Mouse (Mus musculus) lung, embryonic 16.5 days (tissue): ENCODE measurements at regions not wholly inside any gene's neighbourhood (a gene's known extent, or its start where the extent isn't known, plus 50 kb on each side); places are given as distances from the start of the nearest gene placed in this dataset.

Source experiments
- ATAC-seq: fragments of 200-750 bp; cut with Nextera tagmentation; 2 replicates; pipeline ENCODE4 v1.8.0; 2017; ENCODE audit warnings: low read depth, mild to moderate bottlenecking, moderate library complexity
- H3K27ac ChIP-seq: fragments of 300-500 bp; sonication (generic); 2 replicates; pipeline ENCODE4 v1.5.1; 2014; ENCODE audit warnings: mild to moderate bottlenecking, control low read depth, low read length
- H3K27me3 ChIP-seq: fragments of 300-500 bp; sonication (generic); 2 replicates; pipeline ENCODE4 v1.6.1; 2014; ENCODE audit warnings: low read depth, low read length, mixed read lengths; ENCODE audit not compliant: control insufficient read depth, insufficient read depth
- H3K36me3 ChIP-seq: fragments of 300-500 bp; sonication (generic); 2 replicates; pipeline ENCODE4 v1.6.1; 2014; ENCODE audit warnings: low read length; ENCODE audit not compliant: control insufficient read depth, insufficient read depth
- H3K4me1 ChIP-seq: fragments of 300-500 bp; sonication (generic); replicated peaks from 2 replicates; pipeline ENCODE4 v1.6.1; 2014; ENCODE audit warnings: low read length, mixed read lengths; ENCODE audit not compliant: control insufficient read depth, insufficient read depth
- H3K4me2 ChIP-seq: fragments of 300-500 bp; sonication (generic); 2 replicates; pipeline ENCODE4 v1.6.1; 2014; ENCODE audit warnings: low read depth, low read length, control low read depth
- H3K4me3 ChIP-seq: fragments of 300-500 bp; sonication (generic); 2 replicates; pipeline ENCODE4 v1.5.1; 2014; ENCODE audit warnings: mild to moderate bottlenecking, low read length, control low read depth
- H3K9ac ChIP-seq: fragments of 300-500 bp; sonication (generic); 2 replicates; pipeline ENCODE4 v1.6.1; 2014; ENCODE audit warnings: low read length, control low read depth
- H3K9me3 ChIP-seq: fragments of 300-500 bp; sonication (generic); 2 replicates; pipeline ENCODE4 v1.6.1; 2016; ENCODE audit warnings: low read length; ENCODE audit not compliant: control insufficient read depth
- WGBS: fragments of 180-500 bp; shearing (Covaris S2); extraction: QIAGEN DNeasy Blood & Tissue Kit; methylation state at CpG from one replicate; pipeline ENCODE4 v1.1.7; 2014; 5-methylcytosine and 5-hydroxymethylcytosine counted together

- Histone ChIP-seq H3K36me3 (no peaks in the 10 kb centered on the region), H3K4me1 (peaks cover 21% of the 10 kb centered on the region), H3K4me3 (no peak overlapping the region), H3K27me3 (no peaks in the 10 kb centered on the region), H3K9me3 (no peaks in the 10 kb centered on the region), H3K27ac (peak overlapping the region; percentile 88), H3K9ac (peak overlapping the region; percentile 11; the same call in 1 of the 2 replicates), H3K4me2 (peak overlapping the region; percentile 37)
- ATAC-seq = peak; percentile 84
- WGBS = 13% methylated on average over 12 of the region's 12 CpGs
These were observed 105.6 kb downstream of the Rassf10 start for GRCm38 (mm10) chr7:113059211-113059966.

DNA sequence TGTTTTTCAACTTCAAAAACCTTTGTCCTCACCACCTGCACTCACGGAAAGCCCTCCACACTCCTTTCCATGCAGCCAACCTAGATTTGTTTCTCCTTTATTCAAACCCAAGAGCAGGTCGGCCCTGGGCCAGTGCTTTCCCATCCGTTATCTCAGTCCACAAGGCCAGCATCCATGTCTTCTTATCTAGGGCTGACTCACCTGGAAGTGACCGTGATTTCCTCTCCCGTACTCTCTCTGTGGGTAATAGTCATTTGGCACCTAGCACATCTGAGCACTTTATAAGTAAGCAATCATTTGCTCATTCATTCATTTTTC is 106.2 kb downstream of the Rassf10 start:
- Histone ChIP-seq H3K36me3 (no peaks in the 10 kb centered on the region), H3K4me1 (peaks cover 21% of the 10 kb centered on the region), H3K9ac (0 out of 2 replicates have a peak overlapping the region, but pooled peaks have one; percentile 8), H3K9me3 (no peaks in the 10 kb centered on the region), H3K4me2 (0 out of 2 replicates have a peak overlapping the region, but pooled peaks have one; percentile 37), H3K27me3 (no peaks in the 10 kb centered on the region), H3K27ac (peak overlapping the region; percentile 88), H3K4me3 (no peak overlapping the region)
- ATAC-seq = no peak
- WGBS = 34% methylated on average over 5 of the region's 5 CpGs

- no peaks in the 10 kb centered on the region for H3K36me3 ChIP-seq
- ATAC-seq = no peak
- 77% methylated on average over 7 of the region's 7 CpGs for WGBS
These were observed 107.2 kb downstream of the Rassf10 start for GRCm38 (mm10) chr7:113060991-113061390.

GRCm38 (mm10) chr7:113066536-113066935 is 112.8 kb downstream of the Rassf10 start:
- no peaks in the 10 kb centered on the region for H3K4me1 ChIP-seq
- H3K9ac ChIP-seq = no peak overlapping the region
- H3K9me3 ChIP-seq = peaks cover 3% of the 10 kb centered on the region; the same call in 1 of the 2 replicates
- no peak overlapping the region for H3K4me2 ChIP-seq
- H3K27me3 ChIP-seq = no peaks in the 10 kb centered on the region
- H3K36me3 ChIP-seq = no peaks in the 10 kb centered on the region
- no peak overlapping the region for H3K27ac ChIP-seq
- no peak for ATAC-seq
- H3K4me3 ChIP-seq = no peak overlapping the region
- WGBS = 57% methylated on average over 12 of the region's 12 CpGs

More at GRCm38 (mm10) chr7:113060991-113061390, 107.2 kb downstream of the Rassf10 start:
- Histone ChIP-seq H3K27me3 (no peaks in the 10 kb centered on the region), H3K4me2 (no peak overlapping the region), H3K9ac (no peak overlapping the region), H3K9me3 (no peaks in the 10 kb centered on the region), H3K4me1 (peaks cover 19% of the 10 kb centered on the region), H3K27ac (no peak overlapping the region), H3K4me3 (no peak overlapping the region)

- H3K36me3 ChIP-seq = no peaks in the 10 kb centered on the region
- H3K4me2 ChIP-seq = no peak overlapping the region
- no peaks in the 10 kb centered on the region for H3K27me3 ChIP-seq
- H3K4me3 ChIP-seq = no peak overlapping the region
- peaks cover 3% of the 10 kb centered on the region; the same call in 1 of the 2 replicates for H3K9me3 ChIP-seq
- H3K9ac ChIP-seq = no peak overlapping the region
- no peak overlapping the region for H3K27ac ChIP-seq
- ATAC-seq = no peak
- 88% methylated on average over 6 of the region's 6 CpGs for WGBS
- H3K4me1 ChIP-seq = no peaks in the 10 kb centered on the region
These were observed 114.5 kb downstream of the Rassf10 start for GRCm38 (mm10) chr7:113068296-113068695.

DNA sequence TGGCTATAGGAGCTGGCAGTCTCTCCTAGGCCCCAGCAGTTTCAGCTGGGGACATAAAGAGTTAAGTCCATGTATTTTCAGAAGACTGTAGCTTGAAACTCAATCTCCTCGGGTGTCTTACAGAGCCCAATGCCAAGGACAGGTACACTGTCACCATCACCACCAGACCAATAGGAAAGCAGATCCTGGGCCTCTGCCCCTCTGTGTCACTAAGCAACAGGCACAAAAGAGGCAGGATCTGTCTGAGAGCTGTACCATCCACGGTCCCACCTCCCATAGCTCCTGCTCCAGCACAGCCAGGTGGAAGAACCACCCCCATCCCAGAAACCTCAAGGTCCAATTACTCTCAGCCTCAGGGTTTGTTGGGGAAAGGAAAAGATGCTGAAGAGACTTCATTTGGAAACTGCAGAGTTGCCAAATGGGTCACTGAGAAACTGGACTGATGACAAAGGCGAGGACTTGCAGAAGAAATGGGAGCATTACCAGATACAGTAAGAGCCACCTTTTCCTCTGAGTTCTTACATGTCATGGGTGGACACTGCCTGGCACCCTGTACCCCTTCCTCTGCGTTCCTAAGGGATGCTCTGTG is 115.7 kb downstream of the Rassf10 start:
- Histone ChIP-seq H3K9me3 (peaks cover 3% of the 10 kb centered on the region; the same call in 1 of the 2 replicates), H3K27me3 (no peaks in the 10 kb centered on the region), H3K9ac (no peak overlapping the region), H3K4me3 (no peak overlapping the region), H3K27ac (no peak overlapping the region), H3K4me2 (no peak overlapping the region), H3K4me1 (no peaks in the 10 kb centered on the region), H3K36me3 (no peaks in the 10 kb centered on the region)
- no peak for ATAC-seq
- WGBS = 50% methylated on average over 4 of the region's 4 CpGs

DNA sequence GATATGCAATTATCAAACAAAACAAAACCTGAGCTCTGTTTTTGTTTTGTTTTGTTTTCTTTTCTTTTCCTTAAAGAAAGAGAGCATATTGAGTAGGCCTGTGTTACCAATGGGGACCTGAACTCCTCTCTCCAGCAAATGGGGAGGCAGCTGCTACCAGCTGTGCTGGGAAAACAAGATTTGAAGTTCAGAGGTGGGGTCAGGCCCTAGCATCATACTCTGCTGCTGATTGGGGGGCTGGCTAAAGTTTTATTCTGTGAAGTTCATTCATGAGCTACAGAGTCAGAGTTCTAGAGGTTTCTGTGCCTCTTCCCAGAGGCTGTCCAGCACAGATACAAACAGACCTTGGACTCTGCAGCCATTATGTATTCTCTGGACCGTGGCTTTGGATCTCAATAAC is 117.7 kb downstream of the Rassf10 start:
- 56% methylated on average over 1 of the region's 1 CpGs for WGBS
- Histone ChIP-seq H3K4me1 (no peaks in the 10 kb centered on the region), H3K36me3 (no peaks in the 10 kb centered on the region), H3K4me3 (no peak overlapping the region), H3K27me3 (no peaks in the 10 kb centered on the region), H3K4me2 (no peak overlapping the region), H3K9me3 (peaks cover 3% of the 10 kb centered on the region; the same call in 1 of the 2 replicates), H3K27ac (no peak overlapping the region), H3K9ac (no peak overlapping the region)
- no peak for ATAC-seq

DNA sequence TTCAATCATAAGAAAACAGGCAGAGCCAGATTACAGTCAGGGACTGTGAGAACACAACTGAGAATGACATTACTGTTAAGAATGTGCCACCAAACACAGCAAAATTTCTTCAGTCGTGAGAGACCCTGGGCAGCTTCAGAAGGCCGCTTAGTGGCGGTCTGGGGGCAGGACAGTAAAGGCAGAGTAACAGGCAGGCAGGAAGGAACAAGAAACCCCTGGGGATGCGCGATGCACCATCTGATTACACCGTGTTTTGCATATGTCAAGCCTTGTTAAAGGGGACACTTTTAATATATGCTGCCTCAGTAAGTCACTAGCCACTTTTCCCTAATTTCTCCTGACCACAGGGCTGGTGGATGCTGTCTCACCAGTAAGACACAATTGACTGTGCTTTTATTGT is 120.0 kb downstream of the Rassf10 start:
- no peak for ATAC-seq
- 54% methylated on average over 6 of the region's 6 CpGs for WGBS

DNA sequence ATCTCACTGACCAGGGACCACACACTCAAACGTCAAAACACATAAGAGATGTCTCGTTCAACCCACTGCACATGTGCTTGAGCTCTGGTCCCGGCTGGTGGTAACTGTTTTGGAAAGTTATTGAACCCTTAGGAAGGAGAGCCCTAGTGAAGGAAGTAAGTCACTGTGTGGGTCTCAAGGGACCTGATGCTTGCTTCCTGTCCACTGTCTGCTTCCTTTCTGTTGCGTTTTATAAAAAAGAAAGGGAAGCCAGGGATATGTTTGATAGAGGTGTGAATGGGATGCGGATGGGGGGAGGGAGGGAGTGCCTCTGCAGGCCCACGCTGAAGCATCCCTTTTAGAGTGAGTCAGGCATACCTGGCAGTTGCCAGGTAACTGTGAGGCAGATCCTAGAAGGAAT is 121.6 kb downstream of the Rassf10 start:
- H3K4me3 ChIP-seq = no peak overlapping the region
- no peak overlapping the region for H3K4me2 ChIP-seq
- no peaks in the 10 kb centered on the region for H3K27me3 ChIP-seq
- H3K9ac ChIP-seq = no peak overlapping the region
- no peaks in the 10 kb centered on the region for H3K36me3 ChIP-seq
- no peaks in the 10 kb centered on the region for H3K4me1 ChIP-seq
- H3K27ac ChIP-seq = no peak overlapping the region
- WGBS = 38% methylated on average over 6 of the region's 6 CpGs
- no peak for ATAC-seq
- peaks cover 1% of the 10 kb centered on the region; the same call in 1 of the 2 replicates for H3K9me3 ChIP-seq

More for the DNA sequence above, 120.0 kb downstream of the Rassf10 start:
- H3K27me3 ChIP-seq = no peaks in the 10 kb centered on the region
- H3K9me3 ChIP-seq = peaks cover 3% of the 10 kb centered on the region; the same call in 1 of the 2 replicates
- no peak overlapping the region for H3K4me3 ChIP-seq
- no peaks in the 10 kb centered on the region for H3K36me3 ChIP-seq
- H3K27ac ChIP-seq = no peak overlapping the region
- H3K4me1 ChIP-seq = no peaks in the 10 kb centered on the region
- no peak overlapping the region for H3K4me2 ChIP-seq
- H3K9ac ChIP-seq = no peak overlapping the region
